Mouse (Mus musculus): ENCODE results near the gene Commd1. TPM values are rescaled to one million over a fixed set of nuclear protein-coding genes. Genes with fewer than 3 reads are reported as not detected.

The Commd1 gene
- polyA plus RNA-seq, 1 experiment from 2014 or later, result 237 TPM

- Histone ChIP-seq H3K4me1 (ENCODE audit: control insufficient read depth, insufficient read depth, low read depth, low read length) (peaks cover 17% of the 10 kb centered on the region), H3K4me3 (ENCODE audit: low read length) (peak overlapping the region; percentile 84), H3K27me3 (replicated peaks; ENCODE audit: control insufficient read depth, insufficient read depth, low read length) (peaks cover 25% of the 10 kb centered on the region), H3K9me3 (ENCODE audit: control insufficient read depth, low read length) (no peaks in the 10 kb centered on the region), H3K27ac (ENCODE audit: low read depth, low read length) (no peak overlapping the region), H3K4me2 (ENCODE audit: low read length) (peak overlapping the region; percentile 97), H3K36me3 (ENCODE audit: control insufficient read depth, insufficient read depth, low read length) (no peaks in the 10 kb centered on the region), H3K9ac (ENCODE audit: low read depth, low read length) (no peak overlapping the region; the same call in 1 of the 2 replicates)
- no peak for ATAC-seq
- 21% methylated on average over 25 of the region's 25 CpGs for WGBS
Observed at GRCm38 (mm10) chr11:22857705-22858440, 124.3 kb downstream of the Commd1 start.

- H3K9me3 ChIP-seq (ENCODE audit: control insufficient read depth, low read length), result no peaks in the 10 kb centered on the region
- no peak overlapping the region for H3K4me2 ChIP-seq (ENCODE audit: low read length)
- H3K27ac ChIP-seq (ENCODE audit: low read depth, low read length), result no peak overlapping the region
- no peaks in the 10 kb centered on the region for H3K36me3 ChIP-seq (ENCODE audit: control insufficient read depth, insufficient read depth, low read length)
- no peak for ATAC-seq
- peaks cover 25% of the 10 kb centered on the region for H3K27me3 ChIP-seq (replicated peaks; ENCODE audit: control insufficient read depth, insufficient read depth, low read length)
- H3K9ac ChIP-seq (ENCODE audit: low read depth, low read length), result no peak overlapping the region
- peaks cover 17% of the 10 kb centered on the region for H3K4me1 ChIP-seq (ENCODE audit: control insufficient read depth, insufficient read depth, low read depth, low read length)
- 76% methylated on average over 5 of the region's 5 CpGs for WGBS
- no peak overlapping the region for H3K4me3 ChIP-seq (ENCODE audit: low read length)
Observed at GRCm38 (mm10) chr11:22857106-22857704, 125.0 kb downstream of the Commd1 start.

GRCm38 (mm10) chr11:22856371-22856965, 125.7 kb downstream of the Commd1 start:
- H3K9me3 ChIP-seq (ENCODE audit: control insufficient read depth, low read length), result no peaks in the 10 kb centered on the region
- peaks cover 17% of the 10 kb centered on the region for H3K4me1 ChIP-seq (ENCODE audit: control insufficient read depth, insufficient read depth, low read depth, low read length)
- H3K36me3 ChIP-seq (ENCODE audit: control insufficient read depth, insufficient read depth, low read length), result no peaks in the 10 kb centered on the region
- no peak overlapping the region for H3K9ac ChIP-seq (ENCODE audit: low read depth, low read length)
- H3K4me3 ChIP-seq (ENCODE audit: low read length), result no peak overlapping the region
- ATAC-seq, result no peak
- 82% methylated on average over 3 of the region's 3 CpGs for WGBS
- H3K4me2 ChIP-seq (ENCODE audit: low read length), result no peak overlapping the region
- no peak overlapping the region for H3K27ac ChIP-seq (ENCODE audit: low read depth, low read length)
- H3K27me3 ChIP-seq (replicated peaks; ENCODE audit: control insufficient read depth, insufficient read depth, low read length), result peaks cover 21% of the 10 kb centered on the region

GRCm38 (mm10) chr11:22854571-22854970, 127.6 kb downstream of the Commd1 start:
- H3K9me3 ChIP-seq (ENCODE audit: control insufficient read depth, low read length), result no peaks in the 10 kb centered on the region
- H3K36me3 ChIP-seq (ENCODE audit: control insufficient read depth, insufficient read depth, low read length), result no peaks in the 10 kb centered on the region
- H3K4me1 ChIP-seq (ENCODE audit: control insufficient read depth, insufficient read depth, low read depth, low read length), result peaks cover 10% of the 10 kb centered on the region
- no peak for ATAC-seq
- H3K9ac ChIP-seq (ENCODE audit: low read depth, low read length), result no peak overlapping the region
- H3K27ac ChIP-seq (ENCODE audit: low read depth, low read length), result no peak overlapping the region
- H3K4me3 ChIP-seq (ENCODE audit: low read length), result no peak overlapping the region
- WGBS, result 91% methylated on average over 4 of the region's 4 CpGs
- H3K27me3 ChIP-seq (replicated peaks; ENCODE audit: control insufficient read depth, insufficient read depth, low read length), result peaks cover 9% of the 10 kb centered on the region
- H3K4me2 ChIP-seq (ENCODE audit: low read length), result no peak overlapping the region

- Histone ChIP-seq H3K9ac (ENCODE audit: low read depth, low read length) (no peak overlapping the region), H3K4me2 (ENCODE audit: low read length) (no peak overlapping the region), H3K4me1 (ENCODE audit: control insufficient read depth, insufficient read depth, low read depth, low read length) (peaks cover 6% of the 10 kb centered on the region), H3K27me3 (replicated peaks; ENCODE audit: control insufficient read depth, insufficient read depth, low read length) (peaks cover 9% of the 10 kb centered on the region), H3K4me3 (ENCODE audit: low read length) (no peak overlapping the region), H3K36me3 (ENCODE audit: control insufficient read depth, insufficient read depth, low read length) (no peaks in the 10 kb centered on the region), H3K27ac (ENCODE audit: low read depth, low read length) (no peak overlapping the region), H3K9me3 (ENCODE audit: control insufficient read depth, low read length) (no peaks in the 10 kb centered on the region)
- WGBS, result 35% methylated on average over 2 of the region's 2 CpGs
- ATAC-seq, result no peak
Observed at GRCm38 (mm10) chr11:22853477-22854157, 128.6 kb downstream of the Commd1 start.

- H3K36me3 ChIP-seq (ENCODE audit: control insufficient read depth, insufficient read depth, low read length), result no peaks in the 10 kb centered on the region
- ATAC-seq, result no peak
- no peak overlapping the region for H3K4me3 ChIP-seq (ENCODE audit: low read length)
- no peaks in the 10 kb centered on the region for H3K4me1 ChIP-seq (ENCODE audit: control insufficient read depth, insufficient read depth, low read depth, low read length)
- no peaks in the 10 kb centered on the region for H3K9me3 ChIP-seq (ENCODE audit: control insufficient read depth, low read length)
- H3K27me3 ChIP-seq (replicated peaks; ENCODE audit: control insufficient read depth, insufficient read depth, low read length), result peaks cover 9% of the 10 kb centered on the region
- 63% methylated on average over 1 of the region's 1 CpGs for WGBS
- H3K9ac ChIP-seq (ENCODE audit: low read depth, low read length), result no peak overlapping the region
- H3K4me2 ChIP-seq (ENCODE audit: low read length), result no peak overlapping the region
- H3K27ac ChIP-seq (ENCODE audit: low read depth, low read length), result no peak overlapping the region
Observed at GRCm38 (mm10) chr11:22852510-22852909, 129.7 kb downstream of the Commd1 start.

GRCm38 (mm10) chr11:22851416-22851815, 130.8 kb downstream of the Commd1 start:
- no peak overlapping the region for H3K4me2 ChIP-seq (ENCODE audit: low read length)
- WGBS, result 64% methylated on average over 4 of the region's 4 CpGs
- no peaks in the 10 kb centered on the region for H3K9me3 ChIP-seq (ENCODE audit: control insufficient read depth, low read length)
- no peaks in the 10 kb centered on the region for H3K36me3 ChIP-seq (ENCODE audit: control insufficient read depth, insufficient read depth, low read length)
- no peak overlapping the region for H3K9ac ChIP-seq (ENCODE audit: low read depth, low read length)
- no peak overlapping the region for H3K27ac ChIP-seq (ENCODE audit: low read depth, low read length)
- no peak for ATAC-seq
- peaks cover 3% of the 10 kb centered on the region; the same call in 1 of the 2 replicates for H3K27me3 ChIP-seq (replicated peaks; ENCODE audit: control insufficient read depth, insufficient read depth, low read length)
- peaks cover 1% of the 10 kb centered on the region; the same call in 1 of the 2 replicates for H3K4me1 ChIP-seq (ENCODE audit: control insufficient read depth, insufficient read depth, low read depth, low read length)
- H3K4me3 ChIP-seq (ENCODE audit: low read length), result no peak overlapping the region

- H3K4me1 ChIP-seq (ENCODE audit: control insufficient read depth, insufficient read depth, low read depth, low read length), result peaks cover 3% of the 10 kb centered on the region; the same call in 1 of the 2 replicates
- WGBS, result 83% methylated on average over 4 of the region's 4 CpGs
- no peak overlapping the region for H3K9ac ChIP-seq (ENCODE audit: low read depth, low read length)
- H3K4me3 ChIP-seq (ENCODE audit: low read length), result no peak overlapping the region
- ATAC-seq, result no peak
- H3K27me3 ChIP-seq (replicated peaks; ENCODE audit: control insufficient read depth, insufficient read depth, low read length), result no peaks in the 10 kb centered on the region
- no peaks in the 10 kb centered on the region for H3K36me3 ChIP-seq (ENCODE audit: control insufficient read depth, insufficient read depth, low read length)
- H3K4me2 ChIP-seq (ENCODE audit: low read length), result no peak overlapping the region
- H3K27ac ChIP-seq (ENCODE audit: low read depth, low read length), result no peak overlapping the region
- H3K9me3 ChIP-seq (ENCODE audit: control insufficient read depth, low read length), result no peaks in the 10 kb centered on the region
Observed at GRCm38 (mm10) chr11:22850077-22850476, 132.1 kb downstream of the Commd1 start.
